ENCODE assay signal across 13 mouse cellular contexts in genomic region chr12:35562826-35563225, GRCm38 (mm10).
"Had no signal": no experiment of that assay in that cellular context is flagged by ENCODE, and none has a peak within 500 bp of the region (broad histone marks: within the 10 kb centered on the region; RNA-seq: fewer than 3 reads in every experiment).

No protein-coding gene starts in this region.

- H3K4me1 ChIP-seq: limb, embryonic 13.5 days; midbrain, embryonic 13.5 days; neural tube, embryonic 15.5 days had no signal

- H3K36me3 ChIP-seq: limb, embryonic 13.5 days; midbrain, embryonic 13.5 days; neural tube, embryonic 15.5 days had no signal

- H3K27me3 ChIP-seq: limb, embryonic 13.5 days; midbrain, embryonic 13.5 days; neural tube, embryonic 15.5 days had no signal

- H3K9me3 ChIP-seq: limb, embryonic 13.5 days; midbrain, embryonic 13.5 days; neural tube, embryonic 15.5 days had no signal

- DNase-seq: kidney, adult 9 months; kidney, postnatal 36 days; left cerebral cortex, postnatal 4 days; lung, adult 18-20 months; right cerebral cortex, adult 18-20 months; thymus, adult 18-20 months; thymus, postnatal 25 days had no signal

- H3K27ac ChIP-seq: kidney, postnatal 0 days; limb, embryonic 13.5 days; liver, embryonic 14.5 days; midbrain, embryonic 13.5 days; neural tube, embryonic 15.5 days had no signal

- ATAC-seq: midbrain, embryonic 13.5 days had no signal

- H3K9ac ChIP-seq: limb, embryonic 13.5 days; liver, embryonic 14.5 days; midbrain, embryonic 13.5 days; neural tube, embryonic 15.5 days had no signal

- H3K4me2 ChIP-seq: limb, embryonic 13.5 days; midbrain, embryonic 13.5 days; neural tube, embryonic 15.5 days had no signal

- H3K4me3 ChIP-seq: limb, embryonic 13.5 days; midbrain, embryonic 13.5 days; myocyte; neural tube, embryonic 15.5 days had no signal
